Mouse (Mus musculus) cerebellum, adult 11-12 months (tissue): ENCODE data around the gene Ddah1.
"Not testable (repeated sequence)": the region's sequence is repeated elsewhere in the genome, so short reads cannot be mapped to it uniquely, and the experiment has no call there.

Experiments
- DNase-seq: peaks from one replicate; pipeline ENCODE4 v3.0.0; 2022

The Ddah1 gene

GRCm38 (mm10) chr3:145874126-145874525, 115.7 kb downstream of the Ddah1 start:
- DNase-seq, result no peak

DNA sequence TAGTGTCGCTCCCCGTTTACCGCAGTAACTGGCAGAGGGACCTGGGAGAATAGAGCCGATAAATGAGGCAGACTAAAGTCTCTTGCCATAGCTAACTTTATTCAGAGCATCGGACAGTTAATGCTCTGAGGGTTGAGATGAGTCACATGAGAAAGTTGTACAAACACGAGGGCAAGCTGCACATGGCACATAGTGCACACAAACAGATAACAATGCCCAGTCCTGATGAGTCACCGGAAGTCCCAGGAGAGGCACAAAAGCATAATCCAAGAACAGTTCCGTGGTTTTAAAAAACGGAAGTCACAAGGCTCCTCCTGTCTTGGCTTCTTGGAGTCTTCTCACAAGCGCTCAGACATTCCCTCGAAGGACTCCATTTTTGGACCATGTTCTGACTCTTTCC, 117.6 kb downstream of the Ddah1 start:
- no peak for DNase-seq

GRCm38 (mm10) chr3:145878867-145879266, 120.4 kb downstream of the Ddah1 start:
- not testable (repeated sequence) for DNase-seq

- no peak for DNase-seq
Observed at GRCm38 (mm10) chr3:145880335-145880734, 121.9 kb downstream of the Ddah1 start.

GRCm38 (mm10) chr3:145882076-145882874, 123.8 kb downstream of the Ddah1 start:
- no peak for DNase-seq

DNA sequence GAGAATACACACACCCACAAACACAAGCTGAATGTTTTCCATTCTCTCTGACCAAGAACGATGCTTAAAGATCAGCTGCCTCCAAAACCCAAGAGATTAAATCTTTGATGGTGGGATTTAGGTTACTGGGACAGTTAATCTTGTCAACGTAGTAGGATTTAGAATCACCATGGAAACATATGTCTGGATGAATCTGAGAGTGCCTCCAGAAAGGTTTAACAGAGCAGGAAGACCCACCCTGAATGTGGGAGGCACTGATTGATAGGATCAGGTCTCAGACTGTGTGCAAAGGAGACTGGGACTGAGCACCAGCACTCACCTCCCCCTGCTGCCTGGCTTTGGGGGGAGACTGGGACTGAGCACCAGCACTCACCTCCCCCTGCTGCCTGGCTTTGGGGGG, 124.8 kb downstream of the Ddah1 start:
- DNase-seq, result no peak

DNA sequence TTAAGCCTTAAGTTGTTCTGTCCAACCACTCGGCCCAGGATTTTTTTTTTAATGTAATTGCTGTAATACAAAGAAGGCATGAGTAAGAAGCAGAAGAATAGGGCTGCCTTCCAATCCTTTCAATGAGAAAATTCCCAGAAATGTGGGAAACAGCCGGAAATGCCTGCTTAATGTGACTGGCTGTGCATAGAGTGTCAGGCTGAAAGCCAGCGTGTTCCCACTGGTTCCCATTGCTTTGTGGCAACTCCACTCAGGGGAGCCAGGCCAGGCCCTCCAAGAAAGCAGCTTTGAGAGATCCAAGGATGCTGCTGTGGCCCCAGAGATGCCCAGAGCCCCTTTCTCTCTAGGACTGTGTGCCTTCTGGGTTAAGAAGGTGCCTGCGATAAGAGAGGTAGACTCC, 126.9 kb downstream of the Ddah1 start:
- no peak for DNase-seq

- no peak for DNase-seq
Observed at GRCm38 (mm10) chr3:145885851-145886464, 127.5 kb downstream of the Ddah1 start.

DNA sequence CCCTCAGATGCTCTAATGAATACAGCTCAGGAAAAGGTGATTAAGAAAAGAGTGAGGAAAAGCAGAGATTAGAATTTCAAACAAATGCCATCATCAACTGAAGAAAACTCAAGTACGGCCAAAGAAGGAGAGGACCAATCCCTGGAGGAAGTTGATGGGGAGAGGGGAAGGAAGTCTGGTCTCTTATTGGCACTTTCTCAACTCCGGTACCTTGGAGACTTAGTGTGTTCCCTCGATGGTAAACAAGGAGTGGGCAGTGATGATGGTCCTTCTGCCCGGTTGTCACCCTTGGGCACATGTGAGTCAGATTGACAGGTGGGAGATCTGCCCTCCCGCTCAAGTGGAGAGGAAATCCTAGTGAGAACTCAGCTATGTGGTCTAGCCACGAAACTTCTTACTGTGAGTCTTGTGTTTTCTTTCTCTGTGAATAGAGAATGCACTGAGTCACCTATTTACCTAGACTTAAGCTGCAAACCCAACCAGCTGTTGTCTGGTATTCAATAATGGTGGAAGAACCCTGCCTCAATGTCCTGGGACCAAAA, 129.0 kb downstream of the Ddah1 start:
- DNase-seq, result no peak

DNA sequence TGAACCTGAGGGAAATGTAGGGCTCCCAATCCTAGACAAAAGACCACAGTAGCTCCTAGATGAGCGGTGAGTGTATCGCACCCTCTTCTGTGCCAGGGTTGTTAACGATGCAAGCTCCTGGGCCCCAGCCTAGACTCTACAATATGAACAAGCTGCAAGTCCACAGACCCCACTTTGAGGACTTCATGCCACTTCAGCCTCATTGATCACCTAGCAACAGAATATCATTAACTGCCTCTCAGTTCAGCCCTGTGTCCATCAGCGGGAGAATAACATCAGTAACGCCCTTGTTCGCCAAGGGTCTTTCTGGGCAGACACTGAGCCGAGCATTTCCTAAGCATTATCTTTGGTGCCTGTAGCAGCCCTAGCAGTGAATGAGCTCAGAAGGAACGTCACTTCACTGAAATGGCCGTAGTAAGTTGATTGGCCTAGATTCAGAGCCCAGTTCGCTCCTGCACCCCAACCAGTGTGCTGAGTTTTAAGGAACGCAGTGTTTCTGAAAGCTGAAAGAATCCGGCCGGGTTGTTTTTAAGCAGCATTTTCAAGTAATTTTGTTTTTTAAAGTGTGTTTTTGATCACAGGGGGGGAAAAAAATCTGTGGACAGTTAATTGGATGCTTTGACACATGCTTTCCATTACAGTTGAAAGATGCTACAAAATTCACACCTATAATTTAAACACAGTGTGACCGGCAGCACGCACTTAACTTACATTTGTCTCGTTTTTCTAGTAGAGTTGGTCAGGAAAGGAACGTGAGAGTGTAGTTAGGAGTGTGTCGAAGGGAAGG, 132.1 kb downstream of the Ddah1 start:
- DNase-seq, result peak; percentile 22

- no peak for DNase-seq
Observed at GRCm38 (mm10) chr3:145892451-145892850, 134.0 kb downstream of the Ddah1 start.

DNA sequence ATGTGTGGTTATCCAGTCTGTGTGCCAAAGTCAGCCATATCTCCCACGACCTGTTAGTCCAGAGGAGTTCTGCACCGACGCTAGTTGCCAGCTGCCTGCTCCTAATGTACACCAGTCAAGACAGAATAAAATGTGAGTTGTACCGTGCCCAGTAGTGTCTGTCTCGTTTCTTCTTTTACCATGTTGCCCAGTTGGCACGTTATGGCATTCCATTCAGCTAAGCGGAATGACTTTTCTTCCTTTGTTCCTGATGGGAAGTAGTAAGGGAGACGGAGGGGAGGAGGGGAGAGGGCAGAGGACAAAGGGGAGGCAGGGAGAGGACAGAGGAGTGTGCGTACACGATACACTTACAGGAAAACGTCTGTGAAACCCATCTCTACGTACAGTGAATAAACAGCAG, 135.7 kb downstream of the Ddah1 start:
- no peak for DNase-seq

- DNase-seq, result no peak
Observed at GRCm38 (mm10) chr3:145897749-145898148, 139.3 kb downstream of the Ddah1 start.

DNA sequence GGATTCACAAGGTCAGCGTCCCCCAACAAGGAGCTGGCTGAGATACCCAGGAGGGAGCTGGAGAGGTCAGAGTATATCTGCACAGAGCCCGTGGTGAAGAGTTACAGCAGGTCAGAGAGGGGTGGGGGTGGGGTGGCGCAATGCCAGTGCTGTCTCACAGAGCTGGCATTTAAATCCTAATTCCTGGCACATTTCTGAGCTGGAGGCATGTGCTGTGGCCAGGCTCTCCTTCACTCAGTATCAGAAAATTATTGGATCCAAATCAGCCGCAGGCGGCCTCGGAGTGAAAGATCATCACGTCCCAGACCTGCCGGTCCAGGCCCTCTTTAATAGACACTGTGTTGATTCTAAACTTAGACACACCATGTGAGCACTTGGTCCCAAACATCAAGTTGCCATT, 141.4 kb downstream of the Ddah1 start:
- no peak for DNase-seq

- DNase-seq, result no peak
Observed at GRCm38 (mm10) chr3:145903530-145903929, 145.1 kb downstream of the Ddah1 start.

GRCm38 (mm10) chr3:145904850-145905776, 146.6 kb downstream of the Ddah1 start:
- no peak for DNase-seq

DNA sequence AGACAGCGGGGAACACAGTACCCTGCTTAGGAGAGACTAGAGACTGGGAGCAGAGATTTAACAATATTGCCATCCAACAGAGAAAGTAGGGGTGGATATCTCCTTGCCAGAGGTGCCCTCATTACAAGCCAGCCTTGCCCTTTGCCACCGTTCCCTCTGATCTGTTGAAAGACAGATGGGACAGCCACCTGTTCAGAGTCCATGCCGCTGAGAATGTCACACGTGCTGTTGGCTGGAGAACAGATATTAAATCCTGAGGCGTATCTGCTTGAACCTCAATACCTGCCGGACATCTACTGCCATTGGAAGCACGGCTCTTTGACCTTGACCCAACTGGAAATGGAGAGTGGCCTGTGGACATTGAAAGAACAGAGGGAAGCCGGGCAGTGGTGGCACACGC, 148.1 kb downstream of the Ddah1 start:
- no peak for DNase-seq

- no peak for DNase-seq
Observed at GRCm38 (mm10) chr3:145912512-145912911, 154.0 kb downstream of the Ddah1 start.

- no peak for DNase-seq
Observed at GRCm38 (mm10) chr3:145913263-145913662, 154.8 kb downstream of the Ddah1 start.

GRCm38 (mm10) chr3:145913942-145914341, 155.5 kb downstream of the Ddah1 start:
- DNase-seq, result not testable (repeated sequence)

- DNase-seq, result no peak
Observed at GRCm38 (mm10) chr3:145916374-145916773, 157.9 kb downstream of the Ddah1 start.

- no peak for DNase-seq
Observed at GRCm38 (mm10) chr3:145916826-145917225, 158.4 kb downstream of the Ddah1 start.
